Mouse (Mus musculus) macrophage (primary cell): ENCODE measurements at regions not wholly inside any gene's neighbourhood (a gene's known extent, or its start where the extent isn't known, plus 50 kb on each side); places are given as distances from the start of the nearest gene placed in this dataset.

Experiments
- H3K27ac ChIP-seq: fragments of 350-480 bp; formaldehyde crosslinking; 2 replicates; pipeline ENCODE4 v1.9.0; 2021
- H3K36me3 ChIP-seq: fragments of 350-480 bp; formaldehyde crosslinking; 2 replicates; pipeline ENCODE4 v1.9.0; 2021; ENCODE audit errors: inconsistent target
- H3K4me3 ChIP-seq: fragments of 350-480 bp; formaldehyde crosslinking; 2 replicates; pipeline ENCODE4 v1.9.0; 2021; ENCODE audit errors: inconsistent target
- H3K79me2 ChIP-seq: fragments of 350-480 bp; formaldehyde crosslinking; 2 replicates; pipeline ENCODE4 v1.9.0; 2021; ENCODE audit errors: inconsistent target
- WGBS: methylation state at CpG from one replicate; pipeline ENCODE4 v1.1.7; 2026; ENCODE audit warnings: inconsistent platforms; ENCODE audit not compliant: missing documents; 5-methylcytosine and 5-hydroxymethylcytosine counted together

DNA sequence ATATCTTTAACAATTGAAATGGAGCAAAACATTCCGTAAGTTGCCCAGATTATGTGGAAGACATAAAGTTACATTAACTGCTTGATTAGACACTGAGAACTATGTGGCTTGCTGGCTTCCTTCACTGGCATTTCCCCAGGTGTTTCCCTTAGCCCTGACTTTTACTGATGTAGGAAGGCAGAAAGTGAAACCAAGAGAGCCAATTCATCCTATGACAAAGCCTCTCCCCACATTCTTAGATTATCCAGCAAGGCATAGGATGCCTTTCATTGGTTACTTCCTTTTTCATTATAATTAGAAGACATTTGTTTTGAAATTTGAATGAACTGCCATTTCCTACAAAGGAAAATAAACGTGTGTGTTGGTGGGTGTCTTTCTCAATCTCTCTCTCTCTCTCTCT is 72.1 kb downstream of the Cdc42ep3 start:
- WGBS = 42% methylated on average over 2 of the region's 2 CpGs
- Histone ChIP-seq H3K4me3 (no peak overlapping the region), H3K27ac (no peak overlapping the region), H3K79me2 (no peaks in the 10 kb centered on the region), H3K36me3 (no peaks in the 10 kb centered on the region)

DNA sequence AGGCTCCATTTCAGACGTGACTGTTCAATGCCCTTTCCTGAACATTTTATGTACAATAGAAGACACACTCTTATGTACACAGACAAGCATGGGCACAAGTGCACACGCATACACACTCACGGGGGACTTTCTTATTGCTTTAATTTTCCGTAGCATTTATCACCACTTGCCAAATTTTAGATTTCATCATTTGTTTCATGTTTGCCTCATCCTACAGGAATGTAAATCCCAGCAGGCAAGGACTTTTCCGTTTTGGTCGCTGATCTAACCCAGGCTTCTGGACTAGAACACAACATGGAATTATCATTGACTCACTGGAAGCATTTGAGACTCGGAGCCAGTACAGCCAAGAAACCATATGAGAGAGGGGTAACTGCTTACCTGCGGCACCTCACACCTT is 81.3 kb downstream of the Cdc42ep3 start:
- Histone ChIP-seq H3K36me3 (no peaks in the 10 kb centered on the region), H3K27ac (no peak overlapping the region), H3K79me2 (no peaks in the 10 kb centered on the region), H3K4me3 (no peak overlapping the region)
- 94% methylated on average over 8 of the region's 8 CpGs for WGBS

DNA sequence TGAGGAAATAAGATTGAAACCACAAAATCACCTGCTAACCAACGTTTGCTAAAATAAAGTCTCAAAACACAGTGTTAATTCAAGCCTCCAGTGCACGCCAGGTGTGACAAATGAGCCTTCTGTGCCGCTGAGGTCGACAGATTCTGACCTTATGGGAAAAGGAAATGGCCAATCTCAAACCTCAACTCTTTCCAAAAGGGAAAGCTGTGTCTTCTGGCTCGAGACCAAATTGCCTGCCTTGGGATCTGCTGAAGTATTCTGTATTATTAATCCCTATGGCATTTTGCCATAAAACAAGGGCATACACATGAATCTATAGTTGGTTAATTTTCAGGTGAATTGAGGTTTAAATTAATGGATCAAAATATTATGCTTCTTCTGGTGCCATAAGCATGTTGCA is 95.2 kb downstream of the Cdc42ep3 start:
- 29% methylated on average over 4 of the region's 5 CpGs for WGBS
- H3K27ac ChIP-seq = no peak overlapping the region
- no peaks in the 10 kb centered on the region for H3K36me3 ChIP-seq
- no peaks in the 10 kb centered on the region for H3K79me2 ChIP-seq
- no peak overlapping the region for H3K4me3 ChIP-seq

DNA sequence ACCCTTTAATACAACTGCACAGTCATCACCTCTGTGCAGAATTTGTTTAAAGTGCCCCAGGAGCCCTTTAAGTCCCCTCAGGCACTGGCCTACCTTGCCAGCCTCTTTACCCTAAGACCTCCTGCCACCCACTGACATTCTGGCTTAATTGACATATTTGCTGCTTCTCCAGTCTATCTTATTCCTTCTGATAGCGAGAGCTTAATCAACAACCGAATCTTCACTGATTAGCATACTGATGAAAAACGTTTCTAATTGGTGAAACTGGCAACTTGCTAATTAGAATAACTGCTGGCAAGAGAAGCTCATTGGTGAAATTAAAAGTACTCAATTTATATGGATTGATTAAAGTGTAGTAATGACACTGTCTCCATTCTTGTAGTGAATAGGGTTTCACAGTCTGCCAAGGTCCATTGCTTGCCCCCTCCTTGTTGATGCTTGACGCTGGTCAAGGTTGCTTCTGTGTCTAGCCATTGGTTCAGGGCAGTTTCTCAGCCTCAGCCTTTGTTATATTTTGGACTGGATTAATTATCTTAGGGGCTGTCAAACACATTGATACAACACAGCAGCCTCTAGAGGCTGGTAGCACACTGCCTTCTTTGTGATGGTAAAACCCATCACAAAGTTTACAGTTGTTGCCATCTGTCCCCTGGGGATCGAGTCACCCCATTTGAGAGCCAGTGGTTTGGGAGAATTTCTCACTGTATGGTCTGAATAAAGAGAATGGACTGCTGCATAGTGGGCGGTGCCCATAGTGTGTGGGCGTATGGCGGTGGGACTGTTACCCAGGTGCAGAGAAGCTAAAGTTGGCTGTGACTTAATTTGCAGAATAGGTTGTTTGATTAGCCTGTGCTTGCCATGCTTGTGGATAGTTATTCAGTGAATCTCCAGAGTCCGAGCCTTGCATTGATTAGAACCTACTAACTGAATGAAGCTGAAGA is 107.7 kb downstream of the Cdc42ep3 start:
- over 99% methylated on average over 9 of the region's 9 CpGs for WGBS
- Histone ChIP-seq H3K36me3 (no peaks in the 10 kb centered on the region), H3K27ac (no peak overlapping the region), H3K4me3 (no peak overlapping the region), H3K79me2 (no peaks in the 10 kb centered on the region)

DNA sequence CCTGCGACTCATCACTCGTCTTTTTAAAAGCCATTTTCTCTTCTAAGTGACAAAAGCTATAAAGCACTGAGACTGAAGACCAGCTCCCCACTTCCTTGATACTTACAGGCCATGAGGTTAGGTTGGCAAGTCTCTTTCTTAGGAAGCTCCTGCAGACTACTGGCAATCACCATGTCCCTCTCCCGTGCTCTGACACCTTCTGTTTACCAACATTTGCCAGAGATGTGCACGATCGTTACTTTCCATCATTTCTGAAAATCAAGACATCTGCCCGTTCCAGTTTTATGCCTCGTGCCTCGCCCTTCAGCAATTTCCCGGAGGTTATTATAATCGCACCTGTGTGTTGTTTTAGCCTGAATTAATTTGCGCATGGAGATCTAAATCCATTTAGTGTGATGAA is 110.8 kb downstream of the Cdc42ep3 start:
- Histone ChIP-seq H3K79me2 (no peaks in the 10 kb centered on the region), H3K4me3 (no peak overlapping the region), H3K36me3 (no peaks in the 10 kb centered on the region), H3K27ac (no peak overlapping the region)
- WGBS = 94% methylated on average over 11 of the region's 11 CpGs

DNA sequence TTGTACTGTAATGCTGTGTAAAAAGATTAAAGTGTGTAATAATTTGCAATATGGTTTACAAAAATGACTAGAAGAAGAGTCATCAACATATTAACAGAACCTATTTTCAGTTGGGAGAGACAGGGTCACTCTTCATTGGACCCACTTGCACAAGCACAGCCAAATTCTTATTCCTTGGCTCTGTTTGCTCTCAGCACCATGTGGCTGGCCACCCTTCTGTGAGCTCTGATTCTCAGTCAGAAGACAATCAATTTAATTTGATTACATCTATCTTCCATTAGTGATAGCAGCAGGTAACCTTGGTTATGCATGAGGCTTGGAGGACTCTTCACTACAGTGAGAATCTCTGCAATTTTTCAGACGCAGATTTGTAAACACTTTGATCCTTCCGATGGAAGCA is 111.5 kb downstream of the Cdc42ep3 start:
- no peaks in the 10 kb centered on the region for H3K36me3 ChIP-seq
- no peak overlapping the region for H3K27ac ChIP-seq
- no peak overlapping the region for H3K4me3 ChIP-seq
- no peaks in the 10 kb centered on the region for H3K79me2 ChIP-seq
- 96% methylated on average over 2 of the region's 2 CpGs for WGBS

DNA sequence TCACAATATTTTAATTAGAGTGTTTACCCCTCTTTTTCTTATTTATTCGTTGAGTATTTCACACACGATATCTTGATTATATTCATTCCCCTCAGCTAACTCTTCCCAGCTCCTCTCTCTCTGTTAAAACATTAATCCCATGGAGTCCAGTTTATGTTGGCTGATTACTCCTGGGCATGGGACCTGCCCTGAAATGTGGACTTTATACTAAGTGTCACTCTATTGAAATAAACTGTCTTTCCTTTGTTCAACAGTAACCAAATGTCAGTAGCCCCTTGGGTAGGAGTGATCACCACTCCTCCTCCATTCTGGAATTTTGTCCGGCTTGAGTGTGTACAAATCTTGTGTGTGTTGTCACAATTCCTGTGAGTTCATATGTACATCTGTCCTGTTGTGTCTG is 113.4 kb downstream of the Cdc42ep3 start:
- Histone ChIP-seq H3K27ac (no peak overlapping the region), H3K79me2 (no peaks in the 10 kb centered on the region), H3K36me3 (no peaks in the 10 kb centered on the region), H3K4me3 (no peak overlapping the region)
- WGBS = 94% methylated on average over 3 of the region's 3 CpGs

DNA sequence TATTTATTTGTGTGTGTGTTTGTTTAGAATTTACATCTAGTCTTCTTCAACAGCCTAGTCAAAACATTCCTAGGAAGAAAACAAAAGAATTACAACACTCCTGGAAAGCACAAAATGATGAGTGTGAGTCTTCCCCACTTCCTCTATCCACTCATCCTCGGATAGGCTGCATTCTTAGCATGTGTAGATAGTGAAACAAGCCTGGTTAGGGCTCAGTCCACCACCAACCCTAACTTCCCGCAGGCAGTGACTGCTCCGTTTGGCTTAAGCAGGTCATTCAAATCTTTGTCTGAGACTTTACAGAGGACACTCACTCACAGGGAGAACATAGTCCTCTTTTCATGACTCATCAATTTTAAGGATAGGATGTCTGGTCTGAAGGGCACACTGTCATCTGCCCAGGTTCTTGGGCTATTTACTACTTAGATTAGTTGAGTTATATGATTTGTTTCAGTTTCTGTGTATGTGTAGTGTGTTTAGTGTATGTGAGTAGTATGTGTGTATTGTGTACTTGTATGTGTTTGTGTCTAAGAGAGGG is 118.6 kb downstream of the Cdc42ep3 start:
- H3K79me2 ChIP-seq = no peaks in the 10 kb centered on the region
- no peaks in the 10 kb centered on the region for H3K36me3 ChIP-seq
- 9% methylated on average over 3 of the region's 3 CpGs for WGBS
- H3K4me3 ChIP-seq = no peak overlapping the region
- no peak overlapping the region for H3K27ac ChIP-seq

DNA sequence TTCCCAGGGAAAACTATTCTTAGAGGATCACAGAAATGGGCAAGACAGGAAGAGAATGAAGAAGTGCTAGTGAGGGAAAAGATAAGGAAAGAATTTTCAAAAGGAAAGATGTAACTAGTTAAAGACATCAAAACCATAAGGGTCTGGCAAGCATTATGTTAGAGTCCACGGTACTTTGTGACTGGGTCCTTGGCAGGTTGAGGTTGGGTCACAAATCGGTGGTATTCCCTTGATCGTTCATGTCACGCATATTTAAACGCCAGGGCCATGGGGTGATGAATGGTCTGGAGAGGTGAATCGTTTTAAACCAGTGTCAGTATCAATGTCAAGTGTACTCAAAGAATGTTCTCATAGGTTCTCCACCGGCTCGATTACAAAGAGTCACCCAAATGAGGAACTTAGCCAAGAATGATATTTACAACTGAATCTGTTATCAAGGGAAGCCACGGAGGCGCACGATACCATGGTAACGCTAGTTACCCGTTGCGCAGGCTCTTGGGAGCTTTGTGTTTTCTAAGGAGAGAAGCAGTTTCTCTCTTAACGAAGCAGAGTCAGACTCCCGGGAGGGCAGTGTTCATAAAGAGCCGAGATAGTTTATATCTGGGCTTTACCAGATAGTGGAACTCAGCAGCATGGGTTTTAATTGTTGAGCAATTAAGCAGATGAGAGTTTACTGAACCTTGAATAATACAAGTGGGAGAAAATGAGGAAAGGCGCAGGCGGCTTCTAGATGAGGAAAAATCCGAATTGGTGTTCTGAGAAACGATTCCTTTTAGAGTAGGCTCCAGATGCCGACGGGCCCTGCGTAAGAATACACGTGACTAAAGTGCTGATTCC is 124.0 kb downstream of the Cdc42ep3 start:
- Histone ChIP-seq H3K36me3 (no peaks in the 10 kb centered on the region), H3K27ac (no peak overlapping the region), H3K79me2 (no peaks in the 10 kb centered on the region), H3K4me3 (no peak overlapping the region)
- 32% methylated on average over 25 of the region's 25 CpGs for WGBS

DNA sequence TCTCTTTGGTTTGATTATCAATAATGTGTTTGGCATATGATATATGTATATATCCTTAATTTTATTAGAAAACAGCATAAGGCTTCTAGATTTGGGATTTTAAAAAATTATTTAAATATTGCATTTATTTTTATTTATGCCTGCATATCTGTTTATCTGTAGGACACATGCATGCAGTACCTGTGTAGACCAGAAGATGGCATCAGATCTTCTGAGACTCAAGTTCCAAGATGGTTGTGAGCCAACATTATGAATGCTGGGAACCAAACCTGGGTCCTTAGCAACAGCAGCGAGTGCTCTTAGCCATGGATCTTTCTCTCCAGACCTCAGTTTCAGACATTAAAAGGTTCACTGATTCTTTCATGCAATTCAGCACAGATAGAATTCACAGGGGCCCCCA is 148.3 kb downstream of the Cdc42ep3 start:
- Histone ChIP-seq H3K36me3 (no peaks in the 10 kb centered on the region), H3K4me3 (no peak overlapping the region), H3K27ac (no peak overlapping the region), H3K79me2 (no peaks in the 10 kb centered on the region)
- 100% methylated on average over 1 of the region's 1 CpGs for WGBS

DNA sequence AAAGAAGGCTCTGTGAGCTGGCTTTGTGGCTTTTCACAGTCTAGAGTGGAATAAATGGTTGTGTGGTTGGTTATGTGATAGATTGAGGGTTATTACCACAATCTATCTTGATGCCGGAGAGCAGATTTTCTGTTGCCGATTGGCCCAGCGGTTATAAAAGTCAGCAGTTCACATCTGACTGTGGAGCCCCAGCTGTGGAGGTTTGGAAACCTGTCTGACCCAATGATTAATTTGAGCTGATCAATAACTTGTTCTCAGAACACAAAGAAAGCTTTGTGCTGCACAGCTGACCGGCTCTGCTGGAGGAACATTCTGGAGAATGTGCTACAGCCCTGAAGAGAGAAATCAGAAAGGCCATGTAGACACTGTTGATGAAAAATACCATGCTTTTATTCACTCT is 148.8 kb downstream of the Cdc42ep3 start:
- Histone ChIP-seq H3K4me3 (no peak overlapping the region), H3K27ac (no peak overlapping the region), H3K79me2 (no peaks in the 10 kb centered on the region), H3K36me3 (no peaks in the 10 kb centered on the region)
- WGBS = 96% methylated on average over 4 of the region's 4 CpGs

DNA sequence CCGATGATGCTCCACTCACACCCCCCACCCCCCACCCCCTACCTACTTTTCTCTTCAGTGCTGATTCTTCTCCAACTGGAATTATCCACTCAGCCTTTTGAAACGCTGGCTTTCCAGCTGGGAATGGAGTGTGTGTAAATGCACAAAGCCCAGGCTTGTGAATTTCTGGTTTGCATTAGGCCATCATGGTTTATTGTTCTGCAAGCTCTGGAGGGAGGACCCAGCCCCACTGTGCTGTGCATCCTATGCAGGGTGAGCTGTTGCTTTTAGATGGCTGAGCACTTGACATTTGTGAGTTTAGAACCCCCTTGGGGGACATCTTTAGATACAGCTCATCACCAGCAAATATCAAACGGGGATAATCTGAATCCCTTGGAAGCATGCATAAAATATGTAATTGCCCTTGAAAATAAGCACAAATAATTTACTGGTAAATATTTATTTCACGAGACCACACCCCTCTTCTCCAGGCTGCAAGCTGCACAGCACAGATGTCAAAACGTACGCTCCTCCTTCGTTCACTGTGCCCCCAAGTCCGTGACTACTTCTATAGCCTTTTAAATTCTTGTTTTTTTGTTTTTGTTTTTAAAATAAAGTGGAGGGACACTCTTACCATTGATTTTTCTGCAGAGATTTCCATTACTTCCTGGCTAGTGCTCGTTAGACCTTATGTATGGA is 148.2 kb downstream of the Qpct start:
- Histone ChIP-seq H3K79me2 (no peaks in the 10 kb centered on the region), H3K36me3 (no peaks in the 10 kb centered on the region), H3K4me3 (no peak overlapping the region), H3K27ac (no peak overlapping the region)
- 95% methylated on average over 9 of the region's 9 CpGs for WGBS

DNA sequence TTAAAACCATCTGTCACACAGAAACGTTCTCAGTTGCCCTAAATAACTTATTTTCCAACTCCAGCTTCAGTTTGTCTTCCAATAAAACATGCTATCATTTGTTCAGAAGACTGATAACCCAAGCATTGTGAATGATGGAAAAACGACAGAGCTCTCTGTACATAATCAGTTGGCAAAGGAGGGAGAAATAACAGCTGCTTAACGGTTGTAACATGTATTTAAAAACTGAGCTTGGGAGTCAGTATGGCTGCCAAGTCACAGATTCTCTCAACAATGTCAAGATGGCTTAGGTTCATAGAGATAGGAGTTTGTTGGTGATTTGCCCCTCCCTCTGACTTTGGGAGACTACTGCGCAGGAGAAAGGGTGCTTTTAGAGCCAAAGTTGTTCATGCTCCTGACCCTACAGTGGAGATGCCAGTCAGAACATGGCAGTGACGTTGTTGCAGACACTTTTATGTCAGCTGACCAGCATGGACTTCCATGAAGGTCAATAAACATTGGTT is 140.2 kb downstream of the Qpct start:
- H3K36me3 ChIP-seq = no peaks in the 10 kb centered on the region
- H3K79me2 ChIP-seq = no peaks in the 10 kb centered on the region
- no peak overlapping the region for H3K27ac ChIP-seq
- H3K4me3 ChIP-seq = no peak overlapping the region
- 84% methylated on average over 5 of the region's 5 CpGs for WGBS

DNA sequence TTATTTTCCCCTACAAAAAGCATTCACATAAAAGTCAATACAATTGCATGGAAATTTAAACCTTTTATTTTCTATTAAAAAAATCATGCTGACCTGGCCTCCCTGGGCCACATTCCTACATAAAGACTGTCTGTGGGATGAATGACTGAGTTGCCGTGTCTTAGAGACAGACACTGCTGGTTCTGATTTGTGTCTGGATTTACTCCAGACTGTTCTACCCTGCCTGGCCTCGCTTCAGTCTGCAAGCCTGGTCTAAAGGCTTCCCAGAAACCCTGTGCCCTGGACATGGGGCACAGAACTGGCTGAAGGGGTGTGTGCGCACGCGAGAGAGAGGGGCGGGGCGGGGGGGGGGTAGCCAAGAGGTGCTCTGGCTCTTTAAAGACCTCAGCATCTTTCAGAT is 136.6 kb downstream of the Qpct start:
- Histone ChIP-seq H3K27ac (no peak overlapping the region), H3K36me3 (no peaks in the 10 kb centered on the region), H3K79me2 (no peaks in the 10 kb centered on the region), H3K4me3 (no peak overlapping the region)
- WGBS = 96% methylated on average over 6 of the region's 7 CpGs
